In genomic region chr1:128575096-128575495, GRCm38 (mm10) we compare ENCODE assay signal across 25 mouse cellular contexts.
"Had no signal": no experiment of that assay in that cellular context is flagged by ENCODE, and none has a peak within 500 bp of the region (broad histone marks: within the 10 kb centered on the region; RNA-seq: fewer than 3 reads in every experiment).

No protein-coding gene starts in this region.

- H3K9ac ChIP-seq: heart, embryonic 13.5 days; heart, embryonic 15.5 days; hindbrain, embryonic 13.5 days; hindbrain, embryonic 15.5 days; kidney, embryonic 15.5 days; limb, embryonic 13.5 days; limb, embryonic 15.5 days had no signal

- H3K27ac ChIP-seq: heart, adult 2 months; heart, embryonic 13.5 days; heart, embryonic 15.5 days; hindbrain, embryonic 13.5 days; hindbrain, embryonic 15.5 days; hindbrain, postnatal 0 days; kidney, embryonic 15.5 days; kidney, postnatal 0 days; limb, embryonic 13.5 days; limb, embryonic 15.5 days had no signal

- H3K4me3 ChIP-seq: heart, adult 2 months; heart, embryonic 13.5 days; heart, embryonic 15.5 days; hindbrain, embryonic 13.5 days; hindbrain, embryonic 15.5 days; kidney, embryonic 15.5 days; limb, embryonic 13.5 days; limb, embryonic 15.5 days had no signal

- H3K4me2 ChIP-seq: heart, embryonic 11.5 days; heart, embryonic 13.5 days; heart, embryonic 15.5 days; hindbrain, embryonic 13.5 days; hindbrain, embryonic 15.5 days; kidney, embryonic 15.5 days; limb, embryonic 13.5 days; limb, embryonic 15.5 days had no signal

- H3K27me3 ChIP-seq: heart, embryonic 15.5 days; hindbrain, embryonic 13.5 days; hindbrain, embryonic 15.5 days; kidney, embryonic 15.5 days; limb, embryonic 13.5 days; limb, embryonic 15.5 days had no signal

- H3K4me1 ChIP-seq: hindbrain, embryonic 15.5 days; kidney, embryonic 15.5 days; limb, embryonic 13.5 days; limb, embryonic 15.5 days had no signal

- H3K9me3 ChIP-seq: heart, embryonic 13.5 days; heart, embryonic 15.5 days; hindbrain, embryonic 13.5 days; hindbrain, embryonic 15.5 days; kidney, embryonic 15.5 days; limb, embryonic 13.5 days; limb, embryonic 15.5 days had no signal

- H3K36me3 ChIP-seq: heart, embryonic 13.5 days; heart, embryonic 15.5 days; hindbrain, embryonic 13.5 days; hindbrain, embryonic 15.5 days; kidney, embryonic 15.5 days; limb, embryonic 13.5 days; limb, embryonic 15.5 days had no signal

- ATAC-seq: hindbrain, postnatal 0 days; intestine, embryonic 16.5 days had no signal

- DNase-seq: gastrocnemius, postnatal 14 days; gastrocnemius, postnatal 36 days; heart, adult 11 months; heart, adult 2 months; heart, postnatal 14 days; heart, postnatal 36 days; kidney, adult 11 months; kidney, adult 2 months; kidney, adult 9 months; kidney, postnatal 14 days; kidney, postnatal 36 days; layer of hippocampus, adult 9-11 months; layer of hippocampus, postnatal 36 days; left cerebral cortex, postnatal 4 days had no signal
